Mouse (Mus musculus): ENCODE results near the gene Srebf1. TPM values are rescaled to one million over a fixed set of nuclear protein-coding genes. Genes with fewer than 3 reads are reported as not detected.

The Srebf1 gene
- polyA plus RNA-seq, 1 experiment from 2014 or later = 51.9 TPM

GRCm38 (mm10) chr11:60199702-60200184, 22.6 kb downstream of the Srebf1 start:
- ATAC-seq (ENCODE audit: low FRiP score) = peak; percentile 75
- Histone ChIP-seq H3K4me2 (replicated peaks) (peak overlapping the region; percentile 13; the same call in 1 of the 2 replicates), H3K9ac (peak overlapping the region; percentile 23; the same call in 1 of the 2 replicates), H3K27ac (peak overlapping the region; percentile 74), H3K4me3 (no peak overlapping the region), H3K9me3 (replicated peaks) (peaks cover 3% of the 10 kb centered on the region), H3K4me1 (peaks cover 30% of the 10 kb centered on the region), H3K27me3 (no peaks in the 10 kb centered on the region), H3K36me3 (peaks cover 82% of the 10 kb centered on the region)
- 13% methylated on average over 18 of the region's 18 CpGs for WGBS

GRCm38 (mm10) chr11:60198651-60199050, 23.7 kb downstream of the Srebf1 start:
- WGBS = 92% methylated on average over 12 of the region's 12 CpGs
- no peaks in the 10 kb centered on the region for H3K27me3 ChIP-seq
- H3K4me3 ChIP-seq = no peak overlapping the region
- no peak for ATAC-seq (ENCODE audit: low FRiP score)
- H3K36me3 ChIP-seq = peaks cover 82% of the 10 kb centered on the region
- H3K27ac ChIP-seq = no peak overlapping the region
- no peak overlapping the region for H3K4me2 ChIP-seq (replicated peaks)
- H3K9ac ChIP-seq = no peak overlapping the region
- H3K9me3 ChIP-seq (replicated peaks) = peaks cover 13% of the 10 kb centered on the region
- H3K4me1 ChIP-seq = peaks cover 26% of the 10 kb centered on the region

- 85% methylated on average over 24 of the region's 24 CpGs for WGBS
- Histone ChIP-seq H3K27ac (no peak overlapping the region; the same call in 1 of the 2 replicates), H3K9ac (no peak overlapping the region)
These were observed 24.3 kb downstream of the Srebf1 start for GRCm38 (mm10) chr11:60197998-60198619.

GRCm38 (mm10) chr11:60196344-60196743, 26.0 kb downstream of the Srebf1 start:
- Histone ChIP-seq H3K4me2 (replicated peaks) (no peak overlapping the region), H3K27me3 (no peaks in the 10 kb centered on the region), H3K4me3 (no peak overlapping the region), H3K9ac (no peak overlapping the region; the same call in 1 of the 2 replicates), H3K4me1 (peaks cover 22% of the 10 kb centered on the region), H3K36me3 (peaks cover 80% of the 10 kb centered on the region), H3K9me3 (replicated peaks) (peaks cover 15% of the 10 kb centered on the region), H3K27ac (no peak overlapping the region)
- no peak for ATAC-seq (ENCODE audit: low FRiP score)
- WGBS = 75% methylated on average over 5 of the region's 5 CpGs

More at GRCm38 (mm10) chr11:60197998-60198619, 24.3 kb downstream of the Srebf1 start:
- no peak overlapping the region for H3K4me2 ChIP-seq (replicated peaks)
- no peak overlapping the region for H3K4me3 ChIP-seq
- H3K9me3 ChIP-seq (replicated peaks) = peaks cover 15% of the 10 kb centered on the region
- H3K27me3 ChIP-seq = no peaks in the 10 kb centered on the region
- H3K4me1 ChIP-seq = peaks cover 25% of the 10 kb centered on the region
- ATAC-seq (ENCODE audit: low FRiP score) = no peak
- peaks cover 80% of the 10 kb centered on the region for H3K36me3 ChIP-seq

- Histone ChIP-seq H3K4me1 (peaks cover 19% of the 10 kb centered on the region), H3K4me2 (replicated peaks) (no peak overlapping the region), H3K27me3 (no peaks in the 10 kb centered on the region), H3K4me3 (no peak overlapping the region), H3K9me3 (replicated peaks) (peaks cover 15% of the 10 kb centered on the region), H3K36me3 (peaks cover 80% of the 10 kb centered on the region), H3K9ac (no peak overlapping the region), H3K27ac (no peak overlapping the region)
- ATAC-seq (ENCODE audit: low FRiP score) = no peak
These were observed 27.3 kb downstream of the Srebf1 start for GRCm38 (mm10) chr11:60195108-60195507.

GRCm38 (mm10) chr11:60193556-60193955, 28.8 kb downstream of the Srebf1 start:
- Histone ChIP-seq H3K27me3 (no peaks in the 10 kb centered on the region), H3K4me3 (no peak overlapping the region), H3K36me3 (peaks cover 88% of the 10 kb centered on the region), H3K9me3 (replicated peaks) (peaks cover 15% of the 10 kb centered on the region), H3K4me1 (peaks cover 17% of the 10 kb centered on the region; the same call in 1 of the 2 replicates), H3K9ac (no peak overlapping the region), H3K27ac (no peak overlapping the region), H3K4me2 (replicated peaks) (no peak overlapping the region)
- WGBS = 61% methylated on average over 4 of the region's 4 CpGs
- no peak for ATAC-seq (ENCODE audit: low FRiP score)

GRCm38 (mm10) chr11:60192534-60192933, 29.8 kb downstream of the Srebf1 start:
- Histone ChIP-seq H3K4me2 (replicated peaks) (no peak overlapping the region), H3K4me1 (peaks cover 17% of the 10 kb centered on the region; the same call in 1 of the 2 replicates), H3K9ac (no peak overlapping the region), H3K4me3 (no peak overlapping the region), H3K36me3 (peaks cover 88% of the 10 kb centered on the region), H3K27ac (0 out of 2 replicates have a peak overlapping the region, but pooled peaks have one; percentile 23), H3K27me3 (no peaks in the 10 kb centered on the region), H3K9me3 (replicated peaks) (peaks cover 15% of the 10 kb centered on the region)
- 76% methylated on average over 6 of the region's 6 CpGs for WGBS
- ATAC-seq (ENCODE audit: low FRiP score) = no peak

GRCm38 (mm10) chr11:60190055-60190641, 32.2 kb downstream of the Srebf1 start:
- Histone ChIP-seq H3K4me3 (no peak overlapping the region), H3K36me3 (peaks cover 98% of the 10 kb centered on the region), H3K27me3 (no peaks in the 10 kb centered on the region), H3K27ac (no peak overlapping the region), H3K4me2 (replicated peaks) (no peak overlapping the region), H3K9ac (no peak overlapping the region), H3K4me1 (peaks cover 28% of the 10 kb centered on the region), H3K9me3 (replicated peaks) (peaks cover 15% of the 10 kb centered on the region)
- no peak for ATAC-seq (ENCODE audit: low FRiP score)
- 90% methylated on average over 17 of the region's 17 CpGs for WGBS

GRCm38 (mm10) chr11:60189501-60190040, 32.8 kb downstream of the Srebf1 start:
- H3K27me3 ChIP-seq = no peaks in the 10 kb centered on the region
- ATAC-seq (ENCODE audit: low FRiP score) = no peak
- no peak overlapping the region for H3K9ac ChIP-seq
- peaks cover 33% of the 10 kb centered on the region for H3K4me1 ChIP-seq
- H3K4me3 ChIP-seq = no peak overlapping the region
- 79% methylated on average over 21 of the region's 21 CpGs for WGBS
- H3K9me3 ChIP-seq (replicated peaks) = peaks cover 10% of the 10 kb centered on the region
- peaks cover 95% of the 10 kb centered on the region for H3K36me3 ChIP-seq
- H3K27ac ChIP-seq = peak overlapping the region; percentile 53
- no peak overlapping the region for H3K4me2 ChIP-seq (replicated peaks)

GRCm38 (mm10) chr11:60188275-60188853, 34.0 kb downstream of the Srebf1 start:
- Histone ChIP-seq H3K27me3 (no peaks in the 10 kb centered on the region), H3K4me3 (no peak overlapping the region), H3K9ac (no peak overlapping the region), H3K27ac (peak overlapping the region; percentile 35; the same call in 1 of the 2 replicates), H3K4me2 (replicated peaks) (no peak overlapping the region), H3K4me1 (peaks cover 45% of the 10 kb centered on the region), H3K36me3 (peaks cover 83% of the 10 kb centered on the region), H3K9me3 (replicated peaks) (no peaks in the 10 kb centered on the region)
- 91% methylated on average over 25 of the region's 25 CpGs for WGBS
- ATAC-seq (ENCODE audit: low FRiP score) = no peak

GRCm38 (mm10) chr11:60187070-60187469, 35.3 kb downstream of the Srebf1 start:
- H3K27ac ChIP-seq = no peak overlapping the region
- H3K4me3 ChIP-seq = no peak overlapping the region
- no peak overlapping the region for H3K4me2 ChIP-seq (replicated peaks)
- H3K9ac ChIP-seq = no peak overlapping the region
- no peaks in the 10 kb centered on the region for H3K27me3 ChIP-seq
- H3K9me3 ChIP-seq (replicated peaks) = no peaks in the 10 kb centered on the region
- 90% methylated on average over 11 of the region's 11 CpGs for WGBS
- peaks cover 51% of the 10 kb centered on the region for H3K4me1 ChIP-seq
- peaks cover 72% of the 10 kb centered on the region for H3K36me3 ChIP-seq
- no peak for ATAC-seq (ENCODE audit: low FRiP score)

Data from hindbrain, embryonic 12.5 days (tissue).